Mouse (Mus musculus) limb, embryonic 14.5 days (tissue): ENCODE results near the gene Prkar1a. TPM values are rescaled to one million over a fixed set of nuclear protein-coding genes. Genes with fewer than 3 reads are reported as not detected.

ENCODE experiments used
- ATAC-seq: fragments of 200-750 bp; cut with Nextera tagmentation; 2 replicates; pipeline ENCODE4 v1.8.0; 2017; ENCODE audit warnings: low read depth, moderate number of reproducible peaks, moderate TSS enrichment; ENCODE audit not compliant: low FRiP score
- DNase-seq: peaks from one replicate; pipeline ENCODE4 v3.0.0-alpha.2; 2015; ENCODE audit warnings: low spot score
- H3K27ac ChIP-seq: fragments of 300-500 bp; sonication (generic); replicated peaks from 2 replicates; pipeline ENCODE4 v1.5.1; 2014; ENCODE audit warnings: low read depth, mild to moderate bottlenecking, low read length, moderate library complexity, mixed read lengths
- H3K27me3 ChIP-seq: fragments of 300-500 bp; sonication (generic); 2 replicates; pipeline ENCODE4 v1.6.1; 2014; ENCODE audit warnings: low read length, mixed read lengths; ENCODE audit not compliant: control insufficient read depth, insufficient read depth
- H3K36me3 ChIP-seq: fragments of 300-500 bp; sonication (generic); 2 replicates; pipeline ENCODE4 v1.6.1; 2014; ENCODE audit warnings: mild to moderate bottlenecking, low read length, moderate library complexity, mixed read lengths; ENCODE audit not compliant: control insufficient read depth, insufficient read depth
- H3K4me1 ChIP-seq: fragments of 300-500 bp; sonication (generic); 2 replicates; pipeline ENCODE4 v1.6.1; 2014; ENCODE audit warnings: antibody characterized with exemption, low read length, mixed read lengths; ENCODE audit not compliant: control insufficient read depth, insufficient read depth
- H3K4me2 ChIP-seq: fragments of 300-500 bp; sonication (generic); replicated peaks from 2 replicates; pipeline ENCODE4 v1.6.1; 2014; ENCODE audit warnings: low read depth, mild to moderate bottlenecking, low read length, moderate library complexity; ENCODE audit not compliant: severe bottlenecking
- H3K4me3 ChIP-seq: fragments of 300-500 bp; sonication (generic); replicated peaks from 2 replicates; pipeline ENCODE4 v1.5.1; 2014; ENCODE audit warnings: low read length
- H3K9ac ChIP-seq: fragments of 300-500 bp; sonication (generic); 2 replicates; pipeline ENCODE4 v1.6.1; 2014; ENCODE audit warnings: mild to moderate bottlenecking, low read depth, low read length, moderate library complexity; ENCODE audit not compliant: severe bottlenecking
- H3K9me3 ChIP-seq: fragments of 300-500 bp; sonication (generic); 2 replicates; pipeline ENCODE4 v1.6.1; 2016; ENCODE audit warnings: low read length; ENCODE audit not compliant: control insufficient read depth
- POLR2A ChIP-seq: fragments of 200-500 bp; IDR thresholded peaks from 2 replicates; pipeline ENCODE4 v1.8.0; 2012; ENCODE audit warnings: inconsistent platforms, mild to moderate bottlenecking, moderate library complexity, borderline replicate concordance; ENCODE audit not compliant: insufficient read depth, insufficient read length; ENCODE audit errors: extremely low read depth
- WGBS: fragments of 180-500 bp; shearing (Covaris S2); extraction: QIAGEN DNeasy Blood & Tissue Kit; methylation state at CpG from one replicate; pipeline ENCODE4 v1.1.7; 2014; 5-methylcytosine and 5-hydroxymethylcytosine counted together
- polyA plus RNA-seq, 2 experiments: library from polyadenylated mRNA; depleted of rRNA in 1 of 2; stranded (reverse) in 1 of 2; unstranded in 1 of 2; fragments of >200 nt; fragmentation: Nextera tagmentation in 1 of 2; extraction: Ambion mirVana in 1 of 2; gene quantifications; 2 replicates each; pipeline versions ENCODE4 v1.2.1 to v1.2.3; 2012 to 2014

The Prkar1a gene
- 194 and 204 TPM in 2 replicates for polyA plus RNA-seq (2012; rRNA removed)
- polyA plus RNA-seq (2014; fragmentation: Nextera tagmentation; extraction: Ambion mirVana): 359 and 369 TPM in 2 replicates

GRCm38 (mm10) chr11:109649206-109649605 lies at the start of gene Prkar1a:
Gene Prkar1a (plus strand): TSS chr11:109649405.
- Histone ChIP-seq H3K27me3 (no peaks in the 10 kb centered on the region), H3K27ac (peak within 1 kb of the TSS; percentile 95; the same call in 1 of the 2 replicates), H3K36me3 (peaks cover 7% of the 10 kb centered on the region), H3K4me2 (peak within 1 kb of the TSS; percentile 80), H3K9me3 (no peaks in the 10 kb centered on the region), H3K4me1 (peaks cover 10% of the 10 kb centered on the region; the same call in 1 of the 2 replicates), H3K4me3 (peak within 1 kb of the TSS; percentile 95), H3K9ac (peak within 1 kb of the TSS; percentile 88)
- WGBS: 42% methylated on average over 8 of the region's 8 CpGs
- DNase-seq: no peak
- no peak for ATAC-seq
- TF ChIP-seq POLR2A: no peak

GRCm38 (mm10) chr11:109607600-109607999 lies 41.6 kb upstream of the Prkar1a start:
- no peak overlapping the region for H3K27ac ChIP-seq
- DNase-seq (no peak), ATAC-seq (no peak)
- no peak for TF ChIP-seq POLR2A
- H3K36me3 ChIP-seq: peaks cover 14% of the 10 kb centered on the region
- peaks cover 15% of the 10 kb centered on the region for H3K4me1 ChIP-seq
- no peaks in the 10 kb centered on the region for H3K9me3 ChIP-seq
- WGBS: 84% methylated on average over 6 of the region's 6 CpGs
- no peak overlapping the region for H3K9ac ChIP-seq
- no peaks in the 10 kb centered on the region for H3K27me3 ChIP-seq
- H3K4me2 ChIP-seq: no peak overlapping the region
- no peak overlapping the region for H3K4me3 ChIP-seq

- Histone ChIP-seq H3K27ac (no peak overlapping the region), H3K4me2 (no peak overlapping the region), H3K9ac (no peak overlapping the region), H3K36me3 (0 out of 2 replicates have a peak, but pooled peaks cover 8% of the 10 kb centered on the region), H3K4me3 (no peak overlapping the region), H3K27me3 (no peaks in the 10 kb centered on the region), H3K9me3 (no peaks in the 10 kb centered on the region), H3K4me1 (peaks cover 15% of the 10 kb centered on the region)
- no peak for DNase-seq
- no peak for ATAC-seq
- TF ChIP-seq POLR2A: no peak
- 64% methylated on average over 6 of the region's 6 CpGs for WGBS
Observed at GRCm38 (mm10) chr11:109608976-109609625, 40.1 kb upstream of the Prkar1a start.

DNA sequence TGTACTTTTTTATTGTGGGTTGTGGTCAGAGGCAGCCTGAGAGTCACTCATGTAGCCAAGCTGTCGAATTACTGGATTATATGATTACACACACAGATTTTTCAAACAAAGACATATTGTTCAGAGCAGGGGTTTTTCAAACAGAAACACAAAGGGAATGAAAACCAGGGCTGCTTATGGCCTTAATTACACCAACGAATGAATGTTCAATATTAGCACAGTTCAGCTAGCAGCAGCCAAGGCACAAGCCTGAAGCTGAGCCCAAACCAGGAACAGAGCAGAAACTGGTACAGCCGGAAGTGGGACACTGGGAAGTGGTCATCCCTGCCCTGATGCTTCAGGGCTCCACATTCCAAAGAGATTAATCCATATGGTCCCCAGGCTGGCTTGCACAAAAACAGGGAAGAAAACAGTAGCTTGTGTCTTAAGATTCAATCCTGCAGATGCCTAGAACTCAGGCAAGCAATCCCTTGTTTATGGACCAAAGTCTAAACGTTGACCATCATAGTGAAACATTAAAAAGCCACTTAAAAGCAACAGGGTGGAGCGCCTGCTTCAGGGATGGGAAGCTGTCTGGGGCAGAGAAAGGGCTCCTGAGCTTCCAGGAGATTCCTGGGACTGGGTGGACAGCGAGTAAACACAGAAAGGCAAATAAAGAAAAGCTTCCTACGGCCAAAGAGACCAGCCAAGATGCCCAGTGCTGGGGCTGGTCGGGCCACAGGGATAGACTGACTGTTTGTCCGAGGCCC lies 39.0 kb upstream of the Prkar1a start:
- peak overlapping the region; percentile 72 for H3K4me2 ChIP-seq
- ATAC-seq (no peak), DNase-seq (no peak)
- H3K36me3 ChIP-seq: 0 out of 2 replicates have a peak, but pooled peaks cover 2% of the 10 kb centered on the region
- H3K27ac ChIP-seq: peak overlapping the region; percentile 79; the same call in 1 of the 2 replicates
- H3K4me3 ChIP-seq: peak overlapping the region; percentile 83
- H3K9me3 ChIP-seq: no peaks in the 10 kb centered on the region
- 14% methylated on average over 9 of the region's 9 CpGs for WGBS
- H3K4me1 ChIP-seq: peaks cover 15% of the 10 kb centered on the region
- TF ChIP-seq POLR2A: no peak
- H3K9ac ChIP-seq: peak overlapping the region; percentile 86
- H3K27me3 ChIP-seq: no peaks in the 10 kb centered on the region

DNA sequence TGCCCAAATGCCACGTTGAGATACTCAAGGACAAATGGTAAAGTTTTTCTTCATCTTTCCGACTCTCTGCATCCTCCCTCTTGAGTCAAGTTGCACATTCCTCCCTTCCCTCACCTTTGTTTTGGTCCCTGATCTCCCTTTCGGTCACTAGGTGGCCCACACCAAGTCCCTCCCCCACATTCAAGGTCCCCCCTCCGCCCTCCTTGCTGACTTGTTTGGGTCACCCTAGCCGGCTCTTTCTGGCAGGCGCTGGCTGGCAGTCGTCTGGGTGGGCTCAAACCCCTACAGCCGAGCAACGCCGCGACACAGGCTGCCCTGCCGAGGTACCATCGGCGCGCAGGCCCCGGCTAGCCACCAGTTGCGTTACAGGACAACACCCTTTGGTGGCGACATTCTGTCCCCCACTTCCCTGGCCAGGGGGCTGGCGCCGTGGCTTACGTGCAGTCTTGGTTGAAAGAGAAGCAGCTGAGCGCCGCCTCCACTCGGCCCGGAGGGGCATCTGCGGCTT lies 38.4 kb upstream of the Prkar1a start:
- H3K4me3 ChIP-seq: peak overlapping the region; percentile 83
- H3K27ac ChIP-seq: peak overlapping the region; percentile 79
- H3K27me3 ChIP-seq: no peaks in the 10 kb centered on the region
- peak; percentile 71; the same call in 1 of the 2 replicates for TF ChIP-seq POLR2A
- no peaks in the 10 kb centered on the region for H3K36me3 ChIP-seq
- H3K9me3 ChIP-seq: no peaks in the 10 kb centered on the region
- H3K4me2 ChIP-seq: peak overlapping the region; percentile 72
- no peak; the same call in none of the 2 replicates for ATAC-seq
- WGBS: 1% methylated on average over 26 of the region's 26 CpGs
- peak overlapping the region; percentile 86 for H3K9ac ChIP-seq
- peak; percentile 39 for DNase-seq
- H3K4me1 ChIP-seq: peaks cover 15% of the 10 kb centered on the region
